Comparison of ENCODE assay signal across 17 mouse cellular contexts in the genomic region with DNA sequence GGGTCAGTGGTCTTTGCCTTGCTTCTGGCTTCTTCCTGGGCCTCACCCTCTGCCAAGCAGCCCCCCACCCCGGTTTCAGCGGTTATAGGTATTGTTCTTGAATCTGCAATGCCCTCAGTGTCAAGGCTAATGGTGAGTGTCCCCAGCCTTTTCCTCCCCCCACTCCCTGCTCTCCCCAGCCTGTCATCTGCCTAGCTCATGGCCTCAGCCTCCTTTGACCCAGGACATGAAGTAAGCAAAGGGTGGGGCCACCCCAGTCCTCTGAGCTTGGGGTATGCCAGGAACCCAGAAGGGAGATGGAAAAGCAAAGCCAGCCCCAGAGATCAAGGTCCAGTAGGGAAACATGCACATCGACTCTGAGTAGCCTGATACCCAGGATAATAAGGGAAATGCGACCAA.
A peak's percentile ranks its signal among the peaks of the same experiment; 100 is the strongest.
DNase-seq lines count a peak whose midpoint lies in the region; ATAC-seq and TF ChIP-seq lines count a peak whose summit lies in the region.
"Had no signal": no experiment of that assay in that cellular context is flagged by ENCODE, and none has a peak within 500 bp of the region (broad histone marks: within the 10 kb centered on the region; RNA-seq: fewer than 3 reads in every experiment).

No protein-coding gene starts in this region.

- no peak for TF ChIP-seq CTCF in lung, postnatal 0 days (IDR thresholded peaks at IDR 0.05)

- peak; percentile 31 for DNase-seq in adrenal gland, adult 2 months
- DNase-seq in adrenal gland, adult 18-20 months (ENCODE audit: low spot score in 2 of 2) = no peak
- DNase-seq in kidney, adult 9 months = peak; percentile 46
- DNase-seq in kidney, postnatal 4 days = no peak
- peak; percentile 34 for DNase-seq in lung, postnatal 0 days (ENCODE audit: low spot score)
- DNase-seq in lung, postnatal 14 days = no peak
- DNase-seq in kidney, postnatal 25 days = peak; percentile 33 to 81
- no peak for DNase-seq in cerebellum, postnatal 36 days
- DNase-seq: gastrocnemius, postnatal 14 days had no signal

- H3K4me3 ChIP-seq in lung, postnatal 0 days (ENCODE audit: low read depth, low read length) = no peak overlapping the region
- H3K4me3 ChIP-seq: forebrain, embryonic 10.5 days; heart, embryonic 13.5 days; hindbrain, embryonic 12.5 days; left cerebral cortex, adult 2 months; megakaryocyte, embryonic 14.5 days; neural tube, embryonic 12.5 days had no signal

- ATAC-seq in lung, postnatal 0 days = no peak
- ATAC-seq: activated CD4-positive, CD25-positive, alpha-beta regulatory T cell, adult 4 months had no signal

- no peaks in the 10 kb centered on the region for H3K36me3 ChIP-seq in lung, postnatal 0 days (ENCODE audit: insufficient read depth, low read length)
- H3K36me3 ChIP-seq: forebrain, embryonic 10.5 days; heart, embryonic 13.5 days; hindbrain, embryonic 12.5 days; neural tube, embryonic 12.5 days had no signal

- TF ChIP-seq EP300 in lung, postnatal 0 days (IDR thresholded peaks at IDR 0.05) = no peak

- H3K27ac ChIP-seq in lung, postnatal 0 days (ENCODE audit: low read length) = peak overlapping the region; percentile 78
- H3K27ac ChIP-seq: forebrain, embryonic 10.5 days; heart, embryonic 13.5 days; hindbrain, embryonic 12.5 days; left cerebral cortex, adult 2 months; neural tube, embryonic 12.5 days had no signal

- no peak overlapping the region for H3K9ac ChIP-seq in lung, postnatal 0 days (replicated peaks; ENCODE audit: low read depth)
- H3K9ac ChIP-seq: heart, embryonic 13.5 days; hindbrain, embryonic 12.5 days; lung, embryonic 14.5 days; neural tube, embryonic 12.5 days had no signal

- H3K4me1 ChIP-seq in lung, postnatal 0 days (ENCODE audit: insufficient read depth, low read depth, low read length) = peaks cover 12% of the 10 kb centered on the region
- H3K4me1 ChIP-seq: neural tube, embryonic 12.5 days had no signal

- no peak overlapping the region for H3K4me2 ChIP-seq in lung, postnatal 0 days (replicated peaks; ENCODE audit: low read depth, low read length)
- H3K4me2 ChIP-seq: heart, embryonic 13.5 days; hindbrain, embryonic 12.5 days; lung, embryonic 14.5 days; neural tube, embryonic 12.5 days had no signal

- H3K27me3 ChIP-seq in lung, postnatal 0 days (replicated peaks; ENCODE audit: insufficient read depth, low read length) = no peaks in the 10 kb centered on the region

- 75% methylated on average over 4 of the region's 4 CpGs for WGBS in lung, postnatal 0 days

- H3K9me3 ChIP-seq in lung, postnatal 0 days (ENCODE audit: low read length) = no peaks in the 10 kb centered on the region
- H3K9me3 ChIP-seq: hindbrain, embryonic 12.5 days; neural tube, embryonic 12.5 days had no signal

Comparison
In these comparisons a context has a peak if more than half of its experiments do, and no peak if none do; other contexts are left out.
1. DNase-seq: peak in adrenal gland, adult 2 months (single experiment), kidney, adult 9 months (single experiment), lung, postnatal 0 days (single experiment) and kidney, postnatal 25 days (2 of 2); none in adrenal gland, adult 18-20 months (0 of 2), kidney, postnatal 4 days (0 of 2), lung, postnatal 14 days (single experiment) and cerebellum, postnatal 36 days (0 of 2).